Mouse (Mus musculus): ENCODE data around the gene Slc16a1. TPM values are rescaled to one million over a fixed set of nuclear protein-coding genes. Genes with fewer than 3 reads are reported as not detected.

Slc16a1 gene
- total and polyA plus RNA-seq, 3 experiments, result 60.3 to 192 (median 97.5) TPM

DNA sequence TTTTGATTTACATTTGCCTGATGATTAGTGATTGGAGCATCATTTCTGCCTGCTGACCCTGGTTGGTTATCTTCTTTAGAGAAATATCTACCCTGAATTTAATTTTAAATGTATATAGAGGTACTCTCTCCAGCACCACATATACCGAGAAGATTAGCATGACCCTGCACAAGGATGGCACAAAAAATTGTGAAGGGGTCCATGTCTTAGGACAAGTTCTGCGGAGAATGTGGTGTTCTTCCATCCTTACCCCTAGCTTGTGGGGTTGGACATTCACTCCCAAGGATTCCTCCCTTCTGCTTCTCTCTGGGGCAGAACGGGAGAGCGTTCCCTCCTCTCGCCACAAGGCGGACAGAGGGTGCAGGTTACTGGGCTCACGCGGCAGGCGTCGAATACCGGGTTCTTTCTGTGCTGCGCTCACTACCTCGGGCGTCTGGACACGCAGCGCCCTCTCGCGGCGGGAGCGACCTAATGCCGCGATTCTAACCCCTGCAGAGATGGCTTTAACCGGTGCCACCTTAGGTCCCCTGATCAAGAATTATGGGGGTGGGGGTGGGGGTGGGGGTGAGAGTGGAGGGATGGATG is 62.4 kb downstream of the Slc16a1 start:
- H3K36me3 ChIP-seq (replicated peaks in 1 of 2; ENCODE audit: control insufficient read depth in 1 of 2, insufficient read depth in 1 of 2, low read length in 1 of 2), result no peaks in the 10 kb centered on the region
- H3K4me1 ChIP-seq (ENCODE audit: control insufficient read depth in 1 of 2, insufficient read depth in 2 of 2), result peaks cover 0 to 20% of the 10 kb centered on the region in 2 experiments; a peak in 2 of 4 replicates
- peak; percentile 59 for DNase-seq (ENCODE audit: extremely low read depth)
- H3K4me2 ChIP-seq (ENCODE audit: insufficient read depth, low read depth, poor library complexity, severe bottlenecking), result no peak overlapping the region
- no peaks in the 10 kb centered on the region for H3K27me3 ChIP-seq (replicated peaks)
- no peaks in the 10 kb centered on the region for H3K79me2 ChIP-seq (replicated peaks; ENCODE audit: control insufficient read depth, extremely low read depth, insufficient read depth, poor library complexity, severe bottlenecking)
- no peak overlapping the region for H3K4me3 ChIP-seq (replicated peaks in 1 of 3; ENCODE audit: low read depth in 2 of 3, low read length in 2 of 3, poor library complexity in 1 of 3)
- peak; percentile 88 for TF ChIP-seq MAX (IDR thresholded peaks at IDR 0.05; ENCODE audit: low read length)
- no peak for TF ChIP-seq GABPA (IDR thresholded peaks at IDR 0.05; ENCODE audit: insufficient replicate concordance, low read depth, low read length)
- peak; percentile 55 for TF ChIP-seq RAD21 (IDR thresholded peaks at IDR 0.05; ENCODE audit: low read depth, low read length)
- peak; percentile 56; the same call in 1 of the 2 replicates for TF ChIP-seq MYC (IDR thresholded peaks at IDR 0.05; ENCODE audit: low read depth, low read length)
- TF ChIP-seq ZKSCAN1 (IDR thresholded peaks at IDR 0.05; ENCODE audit: borderline replicate concordance, low read depth, low read length), result no peak
- no peak for TF ChIP-seq JUN (IDR thresholded peaks at IDR 0.05; ENCODE audit: insufficient read depth, low read depth, low read length)
- TF ChIP-seq CTCF (conservative IDR thresholded peaks at IDR 0.05 in 1 of 2, IDR thresholded peaks at IDR 0.05 in 1 of 2; ENCODE audit: low read depth in 2 of 2, low read length in 2 of 2), result peak; percentile 23 to 91; a peak in 3 of 4 replicates
- TF ChIP-seq BHLHE40 (IDR thresholded peaks at IDR 0.05; ENCODE audit: low read depth, low read length), result peak; percentile 67
- TF ChIP-seq SMC3 (IDR thresholded peaks at IDR 0.05; ENCODE audit: low read depth, low read length), result peak; percentile 52
- in situ Hi-C loops (cut with MboI; ENCODE audit: low pct_ligation_motif_present, low pct_unique_long_range_greater_than_20kb, low sequenced_read_pairs), result no loop called here
- H3K27ac ChIP-seq (ENCODE audit: insufficient read depth, low read depth), result no peak overlapping the region
- no peak overlapping the region for H3K9ac ChIP-seq (ENCODE audit: insufficient read depth, low read depth)
- dilution Hi-C loops (cut with MboI; ENCODE audit: extremely low pct_ligation_motif_present, extremely low pct_unique_long_range_greater_than_20kb, low sequenced_read_pairs), result no loop called here
- no peaks in the 10 kb centered on the region for H3K9me3 ChIP-seq (replicated peaks; ENCODE audit: low read length)

DNA sequence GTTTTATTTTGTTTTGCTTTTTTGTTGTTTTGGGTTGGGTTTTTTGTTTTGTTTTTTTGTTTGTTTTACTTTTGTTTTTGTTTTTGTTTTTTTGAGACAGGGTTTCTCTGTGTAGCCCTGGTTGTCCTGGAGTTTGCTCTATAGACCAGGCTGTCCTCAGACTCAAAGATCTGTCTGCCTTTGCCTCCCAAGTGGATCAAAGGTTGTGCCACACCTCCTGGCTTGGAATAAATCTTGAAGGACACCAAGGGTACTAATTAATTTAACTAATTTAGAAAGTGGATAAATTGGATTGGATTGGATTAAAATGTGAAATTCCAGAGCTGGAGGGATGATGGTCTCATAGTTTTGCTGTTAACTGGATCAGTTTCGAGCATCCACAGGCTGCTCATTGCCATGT is 63.3 kb downstream of the Slc16a1 start:
- Histone ChIP-seq H3K4me3 (replicated peaks in 1 of 3; ENCODE audit: low read depth in 2 of 3, low read length in 2 of 3, poor library complexity in 1 of 3) (no peak overlapping the region), H3K36me3 (replicated peaks in 1 of 2; ENCODE audit: control insufficient read depth in 1 of 2, insufficient read depth in 1 of 2, low read length in 1 of 2) (no peaks in the 10 kb centered on the region), H3K27me3 (replicated peaks) (no peaks in the 10 kb centered on the region), H3K4me2 (ENCODE audit: insufficient read depth, low read depth, poor library complexity, severe bottlenecking) (no peak overlapping the region), H3K9me3 (replicated peaks; ENCODE audit: low read length) (no peaks in the 10 kb centered on the region), H3K27ac (ENCODE audit: insufficient read depth, low read depth) (no peak overlapping the region), H3K4me1 (ENCODE audit: control insufficient read depth in 1 of 2, insufficient read depth in 2 of 2) (peaks cover 0 to 19% of the 10 kb centered on the region in 2 experiments; a peak in 3 of 4 replicates), H3K9ac (ENCODE audit: insufficient read depth, low read depth) (no peak overlapping the region), H3K79me2 (replicated peaks; ENCODE audit: control insufficient read depth, extremely low read depth, insufficient read depth, poor library complexity, severe bottlenecking) (no peaks in the 10 kb centered on the region)
- TF ChIP-seq JUN (IDR thresholded peaks at IDR 0.05; ENCODE audit: insufficient read depth, low read depth, low read length) (no peak), NRF1 (IDR thresholded peaks at IDR 0.05; ENCODE audit: low read depth, low read length) (no peak), MXI1 (IDR thresholded peaks at IDR 0.05; ENCODE audit: low read depth, low read length) (no peak)
- no peak for DNase-seq (ENCODE audit: extremely low read depth)
- in situ Hi-C loops (cut with MboI; ENCODE audit: low pct_ligation_motif_present, low pct_unique_long_range_greater_than_20kb, low sequenced_read_pairs) (no loop called here), dilution Hi-C loops (cut with MboI; ENCODE audit: extremely low pct_ligation_motif_present, extremely low pct_unique_long_range_greater_than_20kb, low sequenced_read_pairs) (no loop called here)

DNA sequence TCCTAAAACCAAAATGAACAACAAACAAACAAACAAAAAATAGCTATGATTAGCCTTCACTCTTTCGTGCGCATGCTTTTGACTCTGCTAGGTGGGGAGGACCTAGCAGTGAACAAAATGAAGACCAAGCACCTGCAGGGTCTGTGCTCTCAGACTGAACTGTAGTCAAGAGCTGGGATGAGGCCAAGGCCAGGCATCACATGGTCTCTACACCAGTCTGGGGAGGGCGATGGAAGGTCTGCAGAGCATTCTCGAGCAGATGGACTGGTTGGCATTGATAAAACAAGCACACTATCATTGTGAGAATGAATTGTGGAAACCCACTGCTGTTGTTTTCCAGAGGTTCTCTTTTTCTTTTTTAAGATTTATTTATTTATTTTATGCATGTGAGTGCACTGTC is 65.5 kb downstream of the Slc16a1 start:
- Histone ChIP-seq H3K79me2 (replicated peaks; ENCODE audit: control insufficient read depth, extremely low read depth, insufficient read depth, poor library complexity, severe bottlenecking) (no peaks in the 10 kb centered on the region), H3K27ac (ENCODE audit: insufficient read depth, low read depth) (no peak overlapping the region), H3K4me2 (ENCODE audit: insufficient read depth, low read depth, poor library complexity, severe bottlenecking) (no peak overlapping the region), H3K4me3 (replicated peaks in 1 of 3; ENCODE audit: low read depth in 2 of 3, low read length in 2 of 3, poor library complexity in 1 of 3) (no peak overlapping the region), H3K9ac (ENCODE audit: insufficient read depth, low read depth) (no peak overlapping the region), H3K36me3 (replicated peaks in 1 of 2; ENCODE audit: control insufficient read depth in 1 of 2, insufficient read depth in 1 of 2, low read length in 1 of 2) (no peaks in the 10 kb centered on the region), H3K9me3 (replicated peaks; ENCODE audit: low read length) (peaks cover 3% of the 10 kb centered on the region), H3K27me3 (replicated peaks) (no peaks in the 10 kb centered on the region), H3K4me1 (ENCODE audit: control insufficient read depth in 1 of 2, insufficient read depth in 2 of 2) (peaks cover 0 to 7% of the 10 kb centered on the region in 2 experiments; a peak in 3 of 4 replicates)
- in situ Hi-C loops (cut with MboI; ENCODE audit: low pct_ligation_motif_present, low pct_unique_long_range_greater_than_20kb, low sequenced_read_pairs), result no loop called here
- DNase-seq (ENCODE audit: extremely low read depth), result no peak
- TF ChIP-seq ELF1 (IDR thresholded peaks at IDR 0.05; ENCODE audit: low read depth, low read length) (no peak), SMC3 (IDR thresholded peaks at IDR 0.05; ENCODE audit: low read depth, low read length) (no peak), E2F4 (IDR thresholded peaks at IDR 0.05; ENCODE audit: insufficient replicate concordance, low read depth, low read length) (no peak), ZNF384 (IDR thresholded peaks at IDR 0.05; ENCODE audit: low read depth, low read length) (no peak), BHLHE40 (IDR thresholded peaks at IDR 0.05; ENCODE audit: low read depth, low read length) (no peak), GABPA (IDR thresholded peaks at IDR 0.05; ENCODE audit: insufficient replicate concordance, low read depth, low read length) (no peak), MXI1 (IDR thresholded peaks at IDR 0.05; ENCODE audit: low read depth, low read length) (no peak), RCOR1 (conservative IDR thresholded peaks at IDR 0.05; ENCODE audit: low read depth, low read length) (no peak), MAX (IDR thresholded peaks at IDR 0.05; ENCODE audit: low read length) (no peak), CTCF (conservative IDR thresholded peaks at IDR 0.05 in 1 of 2, IDR thresholded peaks at IDR 0.05 in 1 of 2; ENCODE audit: low read depth in 2 of 2, low read length in 2 of 2) (no peak), RAD21 (IDR thresholded peaks at IDR 0.05; ENCODE audit: low read depth, low read length) (no peak), ZMIZ1 (IDR thresholded peaks at IDR 0.05; ENCODE audit: low read depth, low read length) (no peak), NELFE (IDR thresholded peaks at IDR 0.05; ENCODE audit: low read depth, low read length) (no peak), USF1 (IDR thresholded peaks at IDR 0.05; ENCODE audit: low read depth, low read length) (no peak), POLR2AphosphoS2 (IDR thresholded peaks at IDR 0.05; ENCODE audit: low read depth, low read length) (no peak), CHD2 (IDR thresholded peaks at IDR 0.05; ENCODE audit: low read length) (no peak), UBTF (IDR thresholded peaks at IDR 0.05; ENCODE audit: low read depth, low read length) (no peak)
- dilution Hi-C loops (cut with MboI; ENCODE audit: extremely low pct_ligation_motif_present, extremely low pct_unique_long_range_greater_than_20kb, low sequenced_read_pairs), result no loop called here
